Mouse (Mus musculus): ENCODE measurements at regions not wholly inside any gene's neighbourhood (a gene's known extent, or its start where the extent isn't known, plus 50 kb on each side); places are given as distances from the start of the nearest gene placed in this dataset.
"Not testable (repeated sequence)": the region's sequence is repeated elsewhere in the genome, so short reads cannot be mapped to it uniquely, and the experiment has no call there.

DNA sequence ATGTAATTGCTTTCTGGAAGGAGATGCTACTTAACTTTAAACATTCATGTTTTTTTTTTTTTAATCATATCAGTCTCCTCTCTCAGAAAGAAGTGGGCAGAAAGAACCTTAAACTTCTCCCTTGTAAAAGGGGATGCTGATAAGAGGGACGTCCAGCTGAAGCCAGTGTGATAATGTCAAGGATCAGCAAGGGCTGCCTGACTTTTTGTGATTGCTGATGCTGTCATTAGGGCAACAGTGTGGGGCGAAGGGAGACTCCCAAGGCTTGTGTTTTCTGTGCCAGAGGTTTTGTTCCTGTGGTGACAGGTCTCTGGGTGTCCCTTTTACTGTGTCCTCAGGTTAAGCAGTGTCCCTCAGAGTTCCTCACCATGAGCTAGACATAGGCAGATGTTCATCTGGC lies 61.8 kb upstream of the Prkar2b start:
- H3K4me1 ChIP-seq, result no peaks in the 10 kb centered on the region
- WGBS, result 82% methylated on average over 2 of the region's 2 CpGs
- no peaks in the 10 kb centered on the region for H3K27me3 ChIP-seq (replicated peaks)
- no peaks in the 10 kb centered on the region for H3K36me3 ChIP-seq
- H3K4me2 ChIP-seq (replicated peaks), result no peak overlapping the region
- H3K9ac ChIP-seq, result no peak overlapping the region
- ATAC-seq (ENCODE audit: low FRiP score, low read depth), result no peak
- H3K9me3 ChIP-seq, result no peaks in the 10 kb centered on the region
- no peak overlapping the region for H3K27ac ChIP-seq
- H3K4me3 ChIP-seq, result no peak overlapping the region

DNA sequence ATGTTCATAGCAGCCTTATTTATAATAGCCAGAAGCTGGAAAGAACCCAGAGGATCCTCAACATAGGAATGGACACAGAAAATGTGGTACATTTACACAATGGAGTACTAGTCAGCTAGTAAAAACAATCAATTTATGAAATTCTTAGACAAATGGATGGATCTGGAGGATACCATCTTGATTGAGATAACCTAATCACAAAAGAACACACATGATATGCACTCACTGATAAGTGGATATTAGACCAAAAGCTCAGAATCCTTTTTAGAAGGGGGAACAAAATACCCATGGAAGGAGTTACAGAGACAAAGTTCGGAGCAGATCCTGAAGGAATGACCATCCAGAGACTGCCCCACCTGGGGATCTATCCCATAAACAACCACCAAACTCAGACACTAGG lies 60.9 kb upstream of the Prkar2b start:
- H3K27ac ChIP-seq; ATAC-seq (ENCODE audit: low FRiP score, low read depth); H3K27me3 ChIP-seq (replicated peaks); H3K4me1 ChIP-seq; H3K4me2 ChIP-seq (replicated peaks); H3K9ac ChIP-seq; H3K36me3 ChIP-seq; H3K4me3 ChIP-seq; H3K9me3 ChIP-seq: not testable (repeated sequence)
- WGBS, result 92% methylated on average over 1 of the region's 1 CpGs

DNA sequence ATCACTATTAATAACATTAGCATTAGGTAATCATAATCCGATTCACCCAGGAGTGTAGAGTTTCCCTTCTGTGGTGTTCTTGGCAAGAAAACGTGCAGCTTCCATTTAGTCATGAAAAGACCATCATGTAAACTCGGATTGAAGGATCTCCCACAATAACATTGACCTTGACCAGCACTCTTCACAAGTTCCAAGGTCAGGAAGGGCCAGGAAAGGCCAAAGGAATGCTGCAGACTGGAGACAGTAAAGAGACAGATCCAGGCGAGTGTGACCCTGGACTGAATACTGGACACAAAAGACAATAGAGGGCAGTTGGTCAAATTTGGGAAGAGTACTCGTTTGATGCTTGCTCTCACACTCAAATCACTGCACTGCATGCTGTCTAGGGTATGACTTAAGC lies 51.6 kb upstream of the Prkar2b start:
- 74% methylated on average over 5 of the region's 5 CpGs for WGBS
- Histone ChIP-seq H3K9ac (no peak overlapping the region), H3K27me3 (replicated peaks) (no peaks in the 10 kb centered on the region), H3K4me1 (no peaks in the 10 kb centered on the region; the same call in 1 of the 2 replicates), H3K4me3 (no peak overlapping the region), H3K36me3 (no peaks in the 10 kb centered on the region), H3K27ac (no peak overlapping the region), H3K4me2 (replicated peaks) (no peak overlapping the region), H3K9me3 (no peaks in the 10 kb centered on the region)
- ATAC-seq (ENCODE audit: low FRiP score, low read depth), result no peak

DNA sequence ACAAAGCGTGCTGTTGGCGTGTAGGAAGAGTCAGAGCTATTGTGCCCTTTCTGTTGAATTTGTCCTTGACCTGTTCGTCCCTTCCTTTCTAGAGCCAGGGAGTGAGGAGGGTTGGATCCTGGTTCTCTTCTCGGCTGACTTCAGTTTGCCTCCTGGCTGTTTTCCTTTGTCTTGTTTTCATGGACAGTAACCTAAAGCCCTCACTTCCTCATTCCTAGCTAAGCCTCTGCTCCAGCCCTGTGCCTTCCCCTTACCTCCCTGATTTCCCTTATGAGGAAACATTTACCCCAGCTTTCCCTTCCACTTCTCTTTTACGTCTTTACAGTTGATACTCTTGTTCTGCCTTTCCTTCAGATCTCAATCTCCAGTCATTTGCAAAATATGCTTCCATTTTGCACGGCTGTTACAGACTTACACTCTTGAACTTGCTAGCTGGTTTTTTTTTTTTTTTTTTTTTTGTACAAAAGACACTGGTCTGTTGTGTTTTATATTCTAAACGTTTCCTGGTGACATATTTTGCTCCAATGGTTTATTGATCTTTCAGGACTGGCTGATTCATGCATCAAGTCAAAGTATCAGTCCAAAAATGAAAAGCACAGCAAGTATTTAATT lies 50.5 kb upstream of the Prkar2b start:
- Histone ChIP-seq H3K27me3 (replicated peaks) (no peaks in the 10 kb centered on the region), H3K4me2 (replicated peaks) (no peak overlapping the region), H3K4me1 (no peaks in the 10 kb centered on the region; the same call in 1 of the 2 replicates), H3K4me3 (no peak overlapping the region), H3K9ac (no peak overlapping the region), H3K36me3 (no peaks in the 10 kb centered on the region), H3K27ac (no peak overlapping the region), H3K9me3 (no peaks in the 10 kb centered on the region)
- WGBS, result 44% methylated on average over 7 of the region's 7 CpGs
- no peak for ATAC-seq (ENCODE audit: low FRiP score, low read depth)

DNA sequence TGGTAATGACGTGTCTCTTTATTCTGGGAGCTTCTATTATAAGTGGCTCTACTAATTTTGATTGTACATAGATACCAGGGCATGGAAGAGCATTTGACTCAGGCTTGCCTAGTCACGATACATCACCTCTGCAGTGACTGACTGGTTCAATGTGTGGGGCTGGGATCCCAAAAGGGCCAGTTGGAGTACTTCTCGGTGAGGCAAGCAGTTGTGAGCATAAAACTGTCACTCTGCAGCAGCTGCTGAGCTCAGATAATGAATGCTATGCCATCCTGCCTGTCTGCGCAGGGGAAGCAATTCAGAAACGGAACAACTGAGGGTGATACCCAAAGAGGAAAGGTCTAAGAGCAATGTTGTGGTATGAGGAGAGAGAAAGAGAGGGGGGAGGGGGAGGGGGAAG lies 49.8 kb upstream of the Prkar2b start:
- H3K27me3 ChIP-seq (replicated peaks), result no peaks in the 10 kb centered on the region
- H3K4me1 ChIP-seq, result no peaks in the 10 kb centered on the region; the same call in 1 of the 2 replicates
- H3K36me3 ChIP-seq, result no peaks in the 10 kb centered on the region
- H3K9ac ChIP-seq, result no peak overlapping the region
- H3K9me3 ChIP-seq, result no peaks in the 10 kb centered on the region
- H3K4me2 ChIP-seq (replicated peaks), result no peak overlapping the region
- WGBS, result 12% methylated on average over 5 of the region's 5 CpGs
- ATAC-seq (ENCODE audit: low FRiP score, low read depth), result peak; percentile 53
- H3K4me3 ChIP-seq, result no peak overlapping the region
- no peak overlapping the region for H3K27ac ChIP-seq
